Mouse (Mus musculus): Measurements from ENCODE around the gene Adora2a.
A peak's percentile ranks its signal among the peaks of the same experiment; 100 is the strongest.
"Not testable (repeated sequence)": the region's sequence is repeated elsewhere in the genome, so short reads cannot be mapped to it uniquely, and the experiment has no call there.

Gene Adora2a

DNA sequence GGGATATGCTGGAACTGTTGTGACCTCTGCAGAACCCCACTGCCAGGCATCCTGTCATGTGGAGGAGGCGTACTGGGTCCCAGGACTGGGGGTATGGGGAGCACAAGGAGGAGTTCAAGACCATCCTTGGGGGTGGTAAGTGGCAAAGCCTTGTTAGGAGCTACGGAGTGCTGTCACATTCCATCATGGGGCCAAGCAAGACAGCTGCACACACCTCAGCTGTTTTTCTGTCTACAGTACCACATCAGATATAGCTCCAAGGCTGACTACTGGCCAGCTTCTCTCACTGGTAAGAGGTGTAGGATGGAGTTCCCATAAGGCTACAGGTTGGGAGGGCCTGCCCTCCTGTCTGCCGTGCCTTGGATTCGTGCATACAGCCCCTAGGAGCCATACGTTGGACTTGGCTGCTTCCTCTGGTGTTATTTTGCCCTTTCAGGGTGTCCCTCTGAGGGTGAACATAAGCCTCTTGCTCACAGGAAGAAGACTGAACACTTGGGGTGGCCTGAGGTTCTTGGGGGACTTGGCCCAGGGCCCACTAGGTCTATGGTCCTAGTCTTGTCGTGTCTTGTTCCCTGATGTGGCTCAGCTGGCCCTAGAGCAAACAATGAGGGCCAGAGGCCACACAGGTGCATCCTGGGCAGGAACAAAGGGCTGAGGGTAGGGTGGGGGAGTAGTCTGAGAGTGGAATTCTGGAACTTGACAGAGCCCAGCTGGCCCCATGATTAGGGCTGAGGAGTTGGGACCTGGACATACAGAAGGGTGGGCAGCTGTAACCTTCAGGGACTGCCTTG, 2.3 kb upstream of the Adora2a start:
- DNase-seq = no peak

DNA sequence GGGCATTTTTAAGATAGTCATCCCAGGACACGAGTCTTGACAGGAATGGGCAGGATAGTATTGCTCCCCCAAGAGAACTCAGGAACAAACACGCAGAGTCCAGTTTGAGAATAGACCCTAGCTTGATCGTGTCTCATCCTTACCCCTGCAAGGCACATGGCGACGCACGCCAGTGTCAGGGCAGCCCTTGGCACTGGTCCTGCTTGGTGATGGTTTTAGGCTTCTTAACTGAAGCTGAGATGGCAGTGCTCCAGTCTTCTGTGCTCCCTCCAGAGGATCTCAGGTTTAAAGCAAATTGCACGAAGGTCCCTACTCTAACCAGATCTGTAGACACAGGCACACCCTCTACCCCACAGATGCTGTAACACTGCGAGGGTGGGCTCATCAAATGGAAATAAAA, 921 bp upstream of the Adora2a start:
- no peak for DNase-seq

DNA sequence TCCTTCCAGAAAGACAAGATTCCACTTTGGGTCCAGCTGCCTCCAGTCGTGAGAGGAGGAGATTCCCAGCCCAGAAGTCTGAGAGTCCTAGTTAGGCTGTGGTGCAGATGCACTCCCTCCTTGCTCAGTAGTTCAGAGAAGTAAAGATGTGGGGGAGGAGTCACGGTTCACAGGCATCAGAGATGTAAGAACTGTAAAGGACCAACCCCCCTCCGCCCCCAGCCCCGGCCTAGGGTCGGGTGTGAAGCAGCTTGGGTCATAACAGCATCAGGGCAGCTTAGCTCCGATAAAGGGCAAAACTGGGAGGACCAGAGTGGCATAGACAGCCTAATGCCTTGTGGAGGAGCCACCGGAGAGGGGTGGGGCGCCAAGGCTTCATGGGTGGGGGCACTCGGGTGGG, 205 bp upstream of the Adora2a start:
- no peak for DNase-seq

DNA sequence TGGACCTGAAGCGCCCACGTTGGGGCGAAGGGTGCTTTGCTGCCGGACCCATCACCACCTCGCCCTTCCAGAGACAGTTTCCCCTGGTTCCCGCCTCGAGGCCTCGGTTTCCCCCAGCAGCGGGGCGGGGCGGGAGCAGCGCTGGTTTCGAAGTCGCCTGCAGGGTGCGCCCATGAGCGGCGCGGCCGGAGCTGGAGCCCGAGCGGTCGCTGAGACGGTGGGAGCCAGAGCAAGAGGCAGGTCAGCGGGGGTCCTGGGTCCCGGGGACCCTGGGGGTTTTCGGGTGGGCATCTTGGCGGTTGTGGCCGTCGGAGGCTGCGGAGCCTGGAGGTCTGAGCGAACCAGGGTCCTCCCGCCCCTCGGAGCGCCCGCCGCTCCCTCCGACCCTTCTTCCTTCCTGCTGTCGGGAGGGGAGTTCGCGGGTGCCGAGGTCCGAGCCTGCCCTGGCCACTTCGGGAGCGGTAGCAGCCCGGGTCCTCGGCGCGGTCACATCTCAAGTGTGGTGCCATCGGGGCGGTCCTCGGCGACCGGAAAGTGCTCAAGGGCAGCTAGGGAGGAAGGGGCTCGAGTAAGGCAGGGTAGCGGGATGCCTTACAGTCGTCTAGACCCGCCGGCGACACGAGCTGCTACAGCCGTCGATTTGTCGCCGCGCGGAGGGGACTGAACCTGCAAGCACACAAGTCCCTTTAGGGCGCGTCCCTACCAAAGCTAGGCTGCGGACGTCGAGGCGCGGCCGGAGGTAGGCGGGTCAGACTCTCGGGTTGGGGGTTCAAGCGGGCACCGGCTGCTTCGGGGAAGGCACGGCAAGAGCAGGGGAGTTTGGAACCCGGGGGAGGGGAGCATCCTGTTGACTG, 458 bp downstream of the Adora2a start:
- DNase-seq = no peak

DNA sequence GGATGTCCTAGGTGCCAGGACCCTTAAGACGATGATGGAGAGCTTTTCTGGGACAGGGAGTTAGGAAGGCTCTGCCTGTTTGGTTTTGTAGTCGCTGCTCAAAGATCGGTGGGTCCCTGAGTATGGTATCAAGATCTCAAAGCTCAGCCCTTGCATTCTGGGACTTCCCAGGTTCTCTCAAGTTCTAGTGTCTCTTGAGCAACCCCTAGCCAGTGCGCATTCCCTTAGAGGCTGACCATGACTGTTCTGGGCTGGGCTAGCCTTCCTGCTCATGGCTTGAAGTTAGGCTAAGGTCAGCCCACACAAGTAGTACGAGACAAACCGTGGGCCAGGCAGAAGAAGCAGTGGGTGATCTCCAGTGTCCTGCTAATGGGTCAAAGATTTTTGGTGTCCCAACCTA, 1.5 kb downstream of the Adora2a start:
- DNase-seq = no peak

DNA sequence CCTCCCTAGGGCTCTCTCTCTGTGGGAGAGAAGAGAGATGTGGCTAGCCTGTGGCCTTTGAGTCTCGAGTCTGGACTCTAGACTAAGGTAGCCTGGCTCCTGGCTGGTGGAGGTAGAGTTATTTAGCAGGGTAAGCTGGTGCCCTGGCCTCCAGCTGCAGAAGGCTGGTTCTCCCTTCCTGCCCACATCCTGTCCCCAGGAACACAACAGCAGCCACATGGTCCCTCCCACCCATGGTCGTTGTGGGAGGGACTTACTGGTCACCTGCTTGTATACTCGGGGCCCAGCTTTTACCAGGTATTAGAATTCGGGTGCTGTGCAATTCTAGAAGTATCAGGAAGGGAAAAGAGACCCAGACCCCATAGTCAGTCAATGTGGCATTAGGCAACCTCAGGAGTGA, 3.6 kb downstream of the Adora2a start:
- no peak for DNase-seq

DNA sequence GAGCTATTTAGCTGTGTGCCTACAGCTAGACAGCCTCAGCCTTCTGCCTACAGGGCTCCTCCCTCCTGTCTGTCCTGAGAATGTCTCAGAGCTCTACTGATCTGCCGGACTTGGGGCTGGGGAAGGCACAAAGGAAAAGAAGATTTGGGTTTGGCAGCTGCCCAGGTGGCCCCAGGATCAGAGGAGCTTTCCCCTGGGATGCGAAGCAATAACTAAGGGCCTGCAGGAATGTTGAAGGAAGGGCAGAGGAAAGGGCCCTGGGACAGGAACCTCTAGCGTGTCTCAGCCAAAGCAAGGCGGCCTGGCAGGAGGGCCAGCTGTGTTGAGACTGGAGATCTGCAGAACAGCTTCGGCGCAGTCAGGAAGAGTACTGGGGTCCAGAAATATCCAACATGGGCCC, 6.3 kb downstream of the Adora2a start:
- no peak for DNase-seq

DNA sequence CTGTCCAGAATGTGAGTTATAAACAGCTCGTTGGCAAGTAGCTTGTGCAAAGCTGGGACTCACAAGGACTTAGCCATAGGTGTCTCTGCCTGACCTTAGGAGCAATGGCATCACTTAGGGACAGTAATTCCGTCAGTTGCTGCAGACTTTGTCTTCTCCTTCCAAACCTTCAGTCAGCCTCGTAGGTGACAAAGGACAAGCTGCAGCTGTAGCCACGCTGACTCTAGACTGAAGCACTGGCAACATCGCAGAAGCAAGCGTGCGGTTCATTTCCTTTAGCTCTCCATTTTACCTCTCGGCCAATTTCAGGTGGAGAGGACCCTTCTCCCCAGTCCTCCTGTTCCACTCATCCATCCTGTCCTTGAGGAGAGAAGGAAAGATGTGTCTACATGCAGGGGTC, 7.3 kb downstream of the Adora2a start:
- no peak for DNase-seq

DNA sequence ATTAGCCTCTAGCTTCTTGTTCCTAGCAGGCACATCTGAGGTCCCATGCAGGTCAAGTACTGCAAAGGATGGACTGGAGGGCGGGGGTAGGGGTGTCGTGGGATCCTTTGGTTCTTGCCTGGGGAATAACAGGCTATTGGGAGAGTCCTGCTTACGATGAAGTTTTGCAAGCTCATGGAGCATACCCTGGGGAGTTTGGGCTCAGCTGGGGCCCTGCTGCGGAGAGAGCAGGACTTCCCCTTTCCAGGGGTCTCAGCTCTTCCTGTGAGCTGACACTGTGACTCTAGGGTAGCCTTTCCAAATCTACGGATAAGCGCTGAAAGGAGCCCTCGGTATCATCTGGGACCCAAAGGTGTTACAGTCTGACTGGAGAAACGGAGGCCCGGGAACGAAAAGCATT, 7.7 kb downstream of the Adora2a start:
- no peak for DNase-seq

DNA sequence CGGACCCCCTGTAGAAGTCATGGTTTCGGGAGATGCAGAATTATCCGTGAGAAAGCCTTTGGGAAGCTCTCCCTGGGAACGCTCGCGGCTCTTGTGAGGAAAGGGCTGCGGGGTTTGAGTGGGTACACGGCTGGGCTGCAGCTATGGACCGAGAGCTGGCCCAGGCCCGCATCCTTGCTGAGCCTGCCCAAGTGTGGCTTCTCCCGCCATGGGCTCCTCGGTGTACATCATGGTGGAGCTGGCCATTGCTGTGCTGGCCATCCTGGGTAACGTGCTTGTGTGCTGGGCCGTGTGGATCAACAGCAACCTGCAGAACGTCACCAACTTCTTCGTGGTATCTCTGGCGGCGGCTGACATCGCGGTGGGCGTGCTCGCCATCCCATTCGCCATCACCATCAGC, 9.1 kb downstream of the Adora2a start:
- no peak for DNase-seq

DNA sequence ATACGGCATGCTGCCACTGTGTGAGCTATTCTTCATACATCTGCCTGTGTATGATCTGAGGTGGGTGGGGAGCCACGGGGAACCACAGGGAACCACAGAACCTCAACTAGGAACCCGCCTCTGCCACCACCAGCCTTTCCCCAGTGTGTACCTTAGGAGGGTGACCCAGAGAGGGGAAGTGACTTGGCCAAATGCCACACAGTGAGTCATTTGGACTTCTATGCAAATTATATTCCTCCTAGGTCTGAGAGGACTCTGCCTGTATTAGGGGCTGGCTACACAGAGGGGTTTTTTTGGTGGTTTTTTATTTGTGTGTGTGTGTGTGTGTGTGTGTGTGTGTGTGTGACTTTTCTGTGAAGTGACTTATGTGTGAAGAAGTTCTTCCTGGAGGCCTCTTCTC, 9.9 kb downstream of the Adora2a start:
- DNase-seq = no peak

DNA sequence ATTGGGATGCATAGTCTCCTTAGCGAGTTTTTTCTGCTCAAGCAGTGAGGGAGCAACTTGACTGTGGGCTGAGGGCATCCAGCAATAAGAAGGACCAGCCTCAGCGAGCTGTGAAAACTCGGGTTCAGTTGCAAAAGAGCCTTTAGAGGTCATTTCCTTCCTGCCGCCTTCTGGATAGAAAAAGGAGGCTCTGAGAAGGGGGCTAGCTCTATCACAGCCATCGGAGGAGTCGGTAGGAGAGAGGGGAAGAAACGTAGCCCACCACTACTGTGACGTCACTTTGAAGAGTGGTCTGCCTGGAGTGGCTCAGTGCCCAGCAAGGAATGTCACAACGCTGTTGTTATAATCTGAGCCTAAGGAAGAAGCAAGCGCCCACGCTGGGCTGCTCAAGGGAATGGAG, 10.4 kb downstream of the Adora2a start:
- no peak for DNase-seq

DNA sequence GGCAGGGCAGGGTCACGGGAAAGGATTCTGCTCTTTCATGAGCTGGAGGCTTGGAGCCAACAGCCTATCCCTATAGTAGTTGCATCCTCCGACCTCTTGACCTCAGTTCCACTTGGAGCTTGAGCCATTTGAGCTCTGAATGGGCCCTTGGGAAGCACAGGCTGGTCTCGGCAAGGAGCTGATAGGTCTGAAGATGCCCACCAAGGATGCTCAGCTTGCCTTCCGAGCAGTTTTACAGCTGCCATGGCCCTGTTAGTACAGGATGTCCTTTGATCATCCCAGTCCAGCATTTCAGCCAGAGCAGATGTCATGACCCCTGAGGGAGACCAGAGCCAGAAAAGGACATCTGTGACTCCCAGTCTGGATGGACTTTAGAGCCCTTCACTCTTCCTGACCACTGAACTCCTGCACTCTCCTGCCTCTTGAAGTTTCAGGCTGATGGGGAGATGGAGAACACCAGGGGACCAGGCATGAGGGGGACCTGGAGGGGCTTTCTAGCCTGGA, 11.6 kb downstream of the Adora2a start:
- DNase-seq = no peak

DNA sequence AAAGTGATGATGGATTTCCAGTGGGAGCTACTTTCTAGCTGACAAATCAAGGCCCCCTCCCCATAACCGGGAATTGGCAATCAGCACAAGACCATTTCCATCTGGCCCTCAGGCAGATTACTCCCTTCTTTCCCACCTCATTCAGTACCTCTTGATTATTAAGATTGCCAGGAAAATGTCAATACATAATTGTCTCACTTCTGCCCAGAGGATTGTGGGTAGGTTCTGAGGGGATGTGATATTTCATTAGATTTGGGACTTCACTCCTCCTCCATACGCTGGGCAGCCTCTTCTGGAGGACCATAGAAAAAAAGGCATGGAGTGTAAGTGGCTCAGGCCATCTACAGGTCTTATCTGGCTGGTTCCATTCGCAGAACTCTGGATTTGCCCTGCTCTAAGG, 15.6 kb downstream of the Adora2a start:
- DNase-seq = no peak

DNA sequence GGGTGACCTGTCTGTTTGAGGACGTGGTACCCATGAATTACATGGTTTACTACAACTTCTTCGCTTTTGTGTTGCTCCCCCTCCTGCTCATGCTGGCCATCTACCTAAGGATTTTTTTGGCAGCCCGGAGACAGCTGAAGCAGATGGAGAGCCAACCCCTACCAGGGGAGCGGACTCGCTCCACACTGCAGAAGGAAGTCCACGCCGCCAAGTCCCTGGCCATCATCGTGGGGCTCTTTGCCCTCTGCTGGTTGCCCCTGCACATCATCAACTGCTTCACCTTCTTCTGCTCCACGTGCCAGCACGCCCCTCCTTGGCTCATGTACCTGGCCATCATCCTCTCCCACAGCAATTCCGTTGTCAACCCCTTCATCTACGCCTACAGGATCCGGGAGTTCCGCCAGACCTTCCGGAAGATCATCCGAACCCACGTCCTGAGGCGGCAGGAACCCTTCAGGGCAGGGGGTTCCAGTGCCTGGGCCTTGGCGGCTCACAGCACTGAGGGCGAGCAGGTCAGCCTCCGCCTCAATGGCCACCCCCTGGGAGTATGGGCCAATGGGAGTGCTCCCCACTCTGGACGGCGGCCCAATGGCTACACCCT, 16.6 kb downstream of the Adora2a start:
- DNase-seq = peak; percentile 54

DNA sequence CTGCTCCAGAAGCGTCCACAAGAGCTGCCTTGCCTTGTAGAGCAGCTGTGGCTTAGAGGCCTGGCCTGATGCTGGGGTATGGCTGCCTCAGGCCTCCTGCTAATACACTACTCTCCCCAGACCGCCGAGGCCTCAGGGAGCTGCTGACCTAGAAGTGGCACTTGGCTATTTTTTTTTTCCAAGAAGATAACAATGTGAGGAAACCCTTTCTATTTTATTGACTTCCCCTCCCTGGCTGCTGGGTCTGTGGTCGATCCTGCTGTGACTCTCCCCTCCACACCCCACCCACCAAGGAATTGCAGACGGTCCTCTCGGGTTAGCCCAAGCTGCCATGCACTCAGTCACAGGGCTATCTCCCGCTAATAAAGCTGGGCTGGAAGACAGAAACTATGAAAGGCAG, 17.5 kb downstream of the Adora2a start:
- no peak for DNase-seq

DNA sequence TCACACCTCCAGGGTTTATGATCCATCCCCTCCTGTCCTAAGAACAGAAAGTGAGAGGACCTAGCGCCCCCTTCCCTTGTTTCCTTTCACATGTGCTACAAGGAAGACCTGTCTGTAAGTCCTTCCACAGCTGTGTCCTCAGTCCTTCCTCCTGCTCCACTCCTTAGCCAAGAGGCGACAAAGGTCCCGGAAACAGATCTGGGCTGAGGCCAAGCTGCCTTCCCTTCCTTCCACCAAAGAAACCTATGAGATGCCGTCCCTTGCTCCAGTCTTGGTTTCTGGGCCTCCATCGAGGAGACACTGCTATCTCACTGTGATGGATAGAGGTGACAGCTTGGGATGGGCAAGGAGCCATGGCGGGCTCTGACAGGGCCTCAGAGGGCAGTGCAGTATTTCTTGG, 18.4 kb downstream of the Adora2a start:
- no peak for DNase-seq

DNA sequence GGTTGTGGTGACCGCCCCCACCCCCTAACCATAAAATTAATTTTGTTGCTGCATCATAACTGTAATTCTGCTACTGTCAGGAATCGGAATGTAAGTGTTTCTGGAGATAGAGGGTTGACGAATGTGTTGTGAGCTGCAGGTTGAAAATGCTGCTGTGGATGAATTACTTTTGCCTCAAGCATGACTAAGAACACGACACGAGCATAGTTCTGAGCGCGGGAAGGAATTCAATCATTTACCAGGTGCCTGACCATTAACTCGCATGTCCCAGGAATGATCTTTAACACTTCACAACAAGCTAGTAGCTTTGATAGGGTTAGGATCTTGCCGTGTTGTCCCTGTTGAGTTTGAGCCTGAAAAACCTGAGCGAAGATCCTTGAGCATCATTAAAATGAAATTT, 20.6 kb downstream of the Adora2a start:
- no peak for DNase-seq

DNA sequence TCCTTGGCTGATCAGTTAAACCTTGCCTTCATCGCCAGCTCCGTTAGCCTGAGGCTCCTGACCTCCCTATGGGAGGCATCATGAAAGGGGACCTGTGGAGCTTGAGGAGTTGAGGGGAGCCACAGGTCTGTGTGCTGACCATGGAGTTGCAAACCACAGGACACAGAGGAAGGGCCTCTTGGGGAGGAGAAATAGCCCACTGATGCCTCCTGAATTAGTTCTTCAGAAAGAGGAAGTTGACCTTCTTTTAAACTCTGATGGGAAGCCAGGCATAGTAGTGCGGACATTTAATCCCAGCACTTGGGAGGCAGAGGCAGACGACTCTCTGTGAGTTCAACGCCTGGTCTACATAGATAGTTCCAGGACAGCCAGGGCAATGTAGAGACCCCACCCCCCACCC, 22.2 kb downstream of the Adora2a start:
- no peak for DNase-seq

DNA sequence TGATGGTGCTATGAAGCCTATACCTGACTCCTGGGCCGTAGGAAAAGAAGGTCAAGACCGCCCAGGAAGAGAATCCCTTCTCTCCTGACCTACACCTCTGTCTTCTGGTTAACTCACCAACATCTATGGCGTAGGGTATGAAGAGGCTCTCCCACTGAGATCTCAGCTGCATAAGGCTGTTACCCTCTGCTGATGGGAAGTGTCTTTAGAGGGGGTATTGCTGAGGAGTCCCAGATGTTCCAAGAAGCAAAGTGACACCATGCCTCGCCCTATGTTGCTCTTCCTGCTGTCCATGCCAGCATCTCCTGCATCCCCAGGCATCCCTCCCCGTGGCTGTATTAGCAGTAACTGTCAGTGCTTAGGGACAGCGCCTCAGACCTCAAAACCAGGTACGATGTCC, 22.7 kb downstream of the Adora2a start:
- DNase-seq = no peak

DNA sequence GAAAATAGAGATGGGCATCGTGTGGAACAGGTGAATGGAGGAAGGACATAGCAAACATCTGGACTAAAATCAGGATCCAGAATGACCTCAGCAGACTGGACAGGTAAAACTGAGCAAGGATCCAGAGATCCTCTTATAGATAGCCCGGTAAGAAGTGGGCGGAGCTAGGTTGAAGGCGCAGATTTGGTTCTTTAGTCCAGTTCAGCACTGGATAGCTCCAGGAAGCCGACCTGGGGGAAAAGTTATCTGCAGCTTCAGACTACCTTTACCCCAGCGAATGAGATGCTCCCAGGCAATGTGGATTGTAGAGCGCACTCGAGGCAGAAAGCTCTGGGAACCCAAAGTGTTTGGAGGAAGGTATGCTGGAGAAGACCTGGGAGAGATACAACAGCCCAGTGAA, 25.3 kb downstream of the Adora2a start:
- no peak for DNase-seq

DNA sequence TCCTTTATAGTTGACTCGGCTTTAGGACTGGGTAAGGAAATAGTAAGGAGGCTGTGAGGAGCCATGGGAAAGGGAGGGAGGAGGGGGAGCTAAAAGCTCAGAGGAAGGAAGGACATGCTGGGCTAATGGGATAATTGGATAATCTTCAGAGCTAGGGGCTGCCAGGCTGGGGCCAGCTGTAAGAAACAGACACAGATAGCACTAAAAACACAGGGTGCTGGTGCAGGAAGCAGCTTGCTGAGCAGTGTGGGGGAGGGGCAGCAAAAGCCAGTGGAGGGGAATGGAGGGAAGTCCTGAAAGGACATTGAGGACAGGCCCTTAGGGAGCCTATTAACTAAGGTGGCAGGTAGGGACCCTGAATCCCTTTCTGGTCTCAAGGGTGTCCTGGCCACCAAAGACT, 27.9 kb downstream of the Adora2a start:
- not testable (repeated sequence) for DNase-seq

DNA sequence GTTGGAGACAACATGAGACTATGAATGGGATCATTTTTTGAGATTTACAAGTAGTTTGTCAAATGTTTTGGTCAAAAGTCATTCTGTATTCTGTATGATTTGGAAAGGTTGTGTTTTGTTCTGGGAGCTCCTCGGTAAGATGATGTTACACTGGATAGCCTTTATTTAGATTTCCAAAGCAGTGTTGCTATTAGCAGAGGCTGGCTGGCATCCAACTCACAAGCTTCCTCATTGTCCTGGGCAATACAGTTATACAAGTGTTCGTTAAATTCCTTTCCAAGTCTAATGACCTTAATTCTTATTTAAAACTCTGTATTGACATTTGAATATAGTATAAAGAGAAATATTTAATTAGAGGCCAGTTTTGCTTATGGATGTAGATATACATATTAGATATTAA, 28.6 kb downstream of the Adora2a start:
- no peak for DNase-seq

DNA sequence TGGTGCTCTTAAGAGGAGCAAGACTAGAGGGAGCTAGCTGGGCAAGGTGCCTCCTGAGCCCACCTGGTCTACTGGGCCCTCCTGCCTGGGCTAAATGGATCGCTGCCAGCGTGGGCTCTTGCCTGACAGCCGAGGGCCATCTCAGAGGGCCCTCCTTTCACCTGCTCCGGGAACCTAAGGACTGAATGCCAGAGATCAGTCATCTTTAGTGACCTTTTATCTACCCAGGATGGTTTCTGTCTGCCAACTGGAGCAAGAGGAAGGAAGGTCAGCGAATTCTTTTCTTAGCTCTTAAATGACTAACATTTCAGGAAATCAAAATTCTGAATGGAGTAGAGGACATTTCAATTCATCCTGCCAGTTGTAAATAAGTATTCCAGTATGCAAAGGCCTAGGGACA, 33.9 kb downstream of the Adora2a start:
- no peak for DNase-seq
